8 mouse cellular contexts compared by ENCODE assay signal in the genomic region with DNA sequence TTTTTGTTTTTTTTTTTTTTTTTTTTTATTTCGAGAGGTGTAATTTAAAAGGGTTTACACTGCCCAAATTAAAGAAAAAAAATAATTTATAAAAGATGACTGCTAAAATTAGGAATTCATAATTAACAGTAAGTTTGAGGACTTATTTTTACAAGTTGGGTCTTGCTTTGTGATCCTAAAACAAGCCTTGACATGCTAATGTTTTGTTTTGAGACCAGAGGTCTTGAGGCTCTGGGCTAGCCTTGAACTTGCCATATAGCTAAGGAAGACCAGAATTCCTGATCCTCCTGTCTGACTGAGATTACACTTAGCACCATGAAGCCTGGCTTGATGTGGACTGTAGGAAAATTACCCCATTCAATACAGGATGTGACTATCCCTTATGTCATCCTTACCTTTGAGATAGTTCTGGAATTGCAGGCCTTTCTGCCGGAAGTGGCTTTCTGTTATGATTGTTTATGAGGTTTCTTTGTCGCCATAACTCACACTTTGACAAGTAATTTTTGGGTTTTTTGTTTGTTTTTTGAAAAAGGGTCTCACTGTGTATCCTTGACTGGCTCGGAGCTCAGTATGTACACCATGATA. TPM values are rescaled to one million over a fixed set of nuclear protein-coding genes. Genes with fewer than 3 reads are reported as not detected.
DNase-seq lines count a peak whose midpoint lies in the region; ATAC-seq and TF ChIP-seq lines count a peak whose summit lies in the region.

No protein-coding gene starts in this region.

- H3K4me3 ChIP-seq in kidney, postnatal 0 days (replicated peaks; ENCODE audit: low read depth, low read length) = peak overlapping the region; percentile 52
- H3K4me3 ChIP-seq in hindbrain, embryonic 10.5 days = peak overlapping the region; percentile 53
- peak overlapping the region; percentile 52 for H3K4me3 ChIP-seq in midbrain, postnatal 0 days (ENCODE audit: low read depth, low read length)

- no peak for ATAC-seq in kidney, postnatal 0 days (replicated peaks; ENCODE audit: low FRiP score, low read depth)
- ATAC-seq in midbrain, postnatal 0 days (ENCODE audit: low FRiP score) = no peak

- peaks cover 13% of the 10 kb centered on the region for H3K4me1 ChIP-seq in kidney, postnatal 0 days (replicated peaks; ENCODE audit: insufficient read depth, low read length)
- peaks cover 54% of the 10 kb centered on the region for H3K4me1 ChIP-seq in hindbrain, embryonic 10.5 days (replicated peaks)
- peaks cover 3% of the 10 kb centered on the region; the same call in 1 of the 2 replicates for H3K4me1 ChIP-seq in midbrain, postnatal 0 days (ENCODE audit: insufficient read depth, low read length)

- 56% methylated on average over 4 of the region's 4 CpGs for WGBS in kidney, postnatal 0 days
- WGBS in hindbrain, embryonic 10.5 days = 84% methylated on average over 4 of the region's 4 CpGs
- 66% methylated on average over 4 of the region's 4 CpGs for WGBS in midbrain, postnatal 0 days

- TF ChIP-seq CTCF in kidney, postnatal 0 days (IDR thresholded peaks at IDR 0.05; ENCODE audit: low read depth) = no peak
- no peak for TF ChIP-seq CTCF in midbrain, postnatal 0 days (IDR thresholded peaks at IDR 0.05)

- H3K36me3 ChIP-seq in kidney, postnatal 0 days (ENCODE audit: insufficient read depth, low read length) = peaks cover 6% of the 10 kb centered on the region
- H3K36me3 ChIP-seq in hindbrain, embryonic 10.5 days = peaks cover 64% of the 10 kb centered on the region
- 0 out of 2 replicates have a peak, but pooled peaks cover 5% of the 10 kb centered on the region for H3K36me3 ChIP-seq in midbrain, postnatal 0 days (ENCODE audit: insufficient read depth, low read length)

- H3K27me3 ChIP-seq in kidney, postnatal 0 days (ENCODE audit: insufficient read depth, low read length) = no peaks in the 10 kb centered on the region
- H3K27me3 ChIP-seq in hindbrain, embryonic 10.5 days (ENCODE audit: insufficient read depth, poor library complexity, severe bottlenecking) = no peaks in the 10 kb centered on the region
- H3K27me3 ChIP-seq in midbrain, postnatal 0 days (ENCODE audit: insufficient read depth, low read length) = no peaks in the 10 kb centered on the region

- peak overlapping the region; percentile 15; the same call in 1 of the 2 replicates for H3K9ac ChIP-seq in kidney, postnatal 0 days (ENCODE audit: low read depth, low read length)
- H3K9ac ChIP-seq in midbrain, postnatal 0 days (replicated peaks; ENCODE audit: low read length, poor library complexity, severe bottlenecking) = peak overlapping the region; percentile 50

- H3K27ac ChIP-seq in kidney, postnatal 0 days = no peak overlapping the region
- no peak overlapping the region for H3K27ac ChIP-seq in hindbrain, embryonic 10.5 days
- H3K27ac ChIP-seq in midbrain, postnatal 0 days (ENCODE audit: low read depth, low read length) = no peak overlapping the region

- H3K9me3 ChIP-seq in kidney, postnatal 0 days (replicated peaks; ENCODE audit: low read length) = no peaks in the 10 kb centered on the region
- H3K9me3 ChIP-seq in hindbrain, embryonic 10.5 days = no peaks in the 10 kb centered on the region
- no peaks in the 10 kb centered on the region for H3K9me3 ChIP-seq in midbrain, postnatal 0 days (ENCODE audit: low read length)

- peak overlapping the region; percentile 73 for H3K4me2 ChIP-seq in kidney, postnatal 0 days (ENCODE audit: low read length)
- peak overlapping the region; percentile 71 for H3K4me2 ChIP-seq in midbrain, postnatal 0 days (ENCODE audit: low read depth, low read length, poor library complexity, severe bottlenecking)

- DNase-seq in kidney, postnatal 0 days (ENCODE audit: low spot score) = no peak
- DNase-seq in kidney, adult 11 months = no peak
- DNase-seq in NIH3T3 (ENCODE audit: low read depth) = peak; percentile 54
- DNase-seq in hindbrain, embryonic 10.5 days (ENCODE audit: low spot score) = no peak
- no peak for DNase-seq in midbrain, postnatal 0 days (ENCODE audit: low spot score)
- no peak for DNase-seq in urinary bladder, postnatal 10 days (ENCODE audit: low spot score)
- no peak for DNase-seq in cerebellum, postnatal 10 days
- DNase-seq in adrenal gland, postnatal 36 days = no peak

RNA-seq across cellular contexts. Expression of a gene that starts 4.6 kb away (rescaled TPM):
- 54.7 and 59.5 TPM in 2 replicates for polyA plus RNA-seq in kidney, postnatal 0 days (2015; fragmentation: Nextera tagmentation; extraction: Ambion mirVana)
- polyA plus RNA-seq in hindbrain, embryonic 10.5 days (2016; fragmentation: Nextera tagmentation; extraction: Ambion mirVana) = 34.9 and 43.8 TPM in 2 replicates
- 15.2 and 21.3 TPM in 2 replicates for total RNA-seq in midbrain, postnatal 0 days (2014; rRNA removed)
- 20.7 and 21.3 TPM in 2 replicates for polyA plus RNA-seq in midbrain, postnatal 0 days (2015; fragmentation: Nextera tagmentation; extraction: Ambion mirVana)
- 100 to 1,000 TPM; 131 to 248 TPM for total RNA-seq in adrenal gland, postnatal 36 days (2021)
